Mouse (Mus musculus): ENCODE results near the gene Bcas3.

- TF ChIP-seq POLR2A (IDR thresholded peaks at IDR 0.05; ENCODE audit: low read depth, low read length) (no peak), CTCF (IDR thresholded peaks at IDR 0.05; ENCODE audit: borderline replicate concordance, insufficient read depth, low read length) (no peak)
Measured at GRCm38 (mm10) chr11:85811676-85812075, 458.7 kb downstream of the Bcas3 start.
